Mouse (Mus musculus): Measurements from ENCODE around the gene Krt76.

The Krt76 gene

GRCm38 (mm10) chr15:101892820-101893219 is at the start of gene Krt76:
Gene Krt76 (minus strand): TSS chr15:101892920.
- DNase-seq, result no peak

GRCm38 (mm10) chr15:101941948-101942347 is 49.2 kb upstream of the Krt76 start:
- no peak for DNase-seq

- DNase-seq, result no peak
These were observed 47.6 kb upstream of the Krt76 start, which contains the start of gene Krt79 for GRCm38 (mm10) chr15:101940274-101940829. Gene Krt79 (minus strand): TSS chr15:101940324.

DNA sequence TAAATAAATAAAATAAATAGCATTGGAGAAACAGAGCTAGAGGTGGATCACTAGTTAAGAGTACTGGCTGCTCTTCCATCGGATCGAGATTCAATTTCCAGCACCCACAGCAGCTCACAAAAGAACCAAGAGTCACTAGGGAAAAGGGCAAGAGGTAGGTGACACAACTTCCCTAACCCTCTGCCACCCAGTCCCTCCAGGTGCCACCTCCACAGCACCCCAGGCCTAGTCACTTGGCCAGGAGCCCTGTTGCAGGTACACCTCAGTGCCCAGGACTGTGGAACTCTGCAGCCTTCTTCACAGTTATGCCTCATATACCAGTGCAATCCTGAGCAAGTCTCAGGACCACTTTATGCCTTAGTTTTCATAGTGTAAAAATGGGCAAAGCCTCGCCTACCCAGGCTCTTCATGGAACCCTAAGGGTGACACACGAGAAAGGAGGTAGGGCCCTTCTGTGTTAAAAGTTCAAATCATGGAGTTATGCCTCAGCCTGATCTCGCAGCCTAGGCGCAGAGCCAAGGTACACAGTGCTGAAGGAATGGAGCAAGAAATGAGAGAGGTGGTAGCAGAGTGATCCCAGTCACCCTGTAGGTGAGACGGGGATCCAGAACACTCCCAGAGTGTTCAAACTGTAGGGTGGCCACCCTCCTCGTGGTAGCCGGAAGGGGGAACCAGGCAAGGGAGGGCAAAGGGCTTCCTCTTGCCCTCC is 46.0 kb upstream of the Krt76 start:
- no peak for DNase-seq

DNA sequence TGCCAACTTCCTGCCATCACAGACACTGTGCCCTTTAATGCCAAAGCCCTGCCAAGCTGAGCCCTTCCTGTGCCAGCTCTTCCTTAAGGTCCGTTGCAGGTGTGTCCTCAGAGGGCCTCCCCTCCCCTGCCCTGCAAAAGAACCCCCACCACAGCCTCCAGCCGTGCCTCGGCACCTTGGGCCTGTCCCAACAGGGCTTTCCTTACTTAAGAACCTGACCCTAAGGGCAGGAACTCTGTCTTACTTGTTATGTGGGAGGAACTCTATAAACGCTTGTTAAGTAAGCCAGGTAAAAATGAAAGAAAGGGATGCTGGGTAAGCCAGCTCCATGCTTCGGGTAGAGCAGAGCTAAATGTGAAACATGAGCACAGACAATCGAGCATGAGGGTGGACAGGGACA is 40.3 kb upstream of the Krt76 start:
- no peak for DNase-seq

GRCm38 (mm10) chr15:101929666-101930065 is 36.9 kb upstream of the Krt76 start:
- no peak for DNase-seq

- no peak for DNase-seq
These were observed 36.4 kb upstream of the Krt76 start for GRCm38 (mm10) chr15:101929087-101929486.

GRCm38 (mm10) chr15:101927340-101928080 is 34.8 kb upstream of the Krt76 start:
- DNase-seq, result no peak

DNA sequence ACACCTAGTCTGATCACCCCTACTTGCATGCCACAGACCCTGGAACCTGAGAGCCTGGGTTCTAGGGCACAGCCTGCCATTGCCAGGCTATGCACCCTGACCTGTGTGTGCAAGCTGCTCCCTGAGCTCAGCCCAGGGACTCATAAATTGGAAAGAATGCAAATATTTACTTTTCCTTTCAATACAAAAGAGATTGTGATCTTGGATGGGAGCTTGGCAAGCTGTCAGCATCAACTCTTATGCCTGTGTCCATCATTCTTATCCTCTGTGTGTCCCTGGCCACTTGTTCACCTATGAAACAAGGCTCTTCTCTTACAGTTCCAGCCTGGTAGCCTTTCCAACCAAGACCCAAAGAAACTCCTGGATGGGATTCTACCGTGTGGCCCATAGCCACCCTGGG is 32.3 kb upstream of the Krt76 start:
- DNase-seq, result no peak

DNA sequence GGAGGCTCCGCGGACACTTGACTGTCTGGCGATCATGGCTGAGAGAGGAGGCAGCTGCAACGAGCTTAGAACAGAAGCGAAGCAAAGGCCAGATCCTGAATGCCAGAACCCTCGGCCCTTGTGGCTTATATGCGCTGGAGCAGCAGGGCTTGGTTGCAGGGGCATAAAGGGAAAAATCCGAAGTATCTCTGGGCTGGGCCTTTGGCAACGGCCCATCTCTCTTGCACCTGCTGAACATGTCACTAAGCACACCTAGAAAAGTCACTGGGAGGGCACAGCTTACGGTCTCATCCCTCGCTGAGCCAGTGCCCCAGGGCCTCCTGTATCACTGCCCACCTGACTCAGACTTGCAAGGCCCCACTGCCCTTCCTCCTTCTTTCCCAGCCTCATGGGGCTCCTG is 31.9 kb upstream of the Krt76 start, which contains the start of gene Krt4:
Krt4 (minus strand) TSS at position 101 of the 400 bp plus-strand sequence.
- DNase-seq, result no peak

DNA sequence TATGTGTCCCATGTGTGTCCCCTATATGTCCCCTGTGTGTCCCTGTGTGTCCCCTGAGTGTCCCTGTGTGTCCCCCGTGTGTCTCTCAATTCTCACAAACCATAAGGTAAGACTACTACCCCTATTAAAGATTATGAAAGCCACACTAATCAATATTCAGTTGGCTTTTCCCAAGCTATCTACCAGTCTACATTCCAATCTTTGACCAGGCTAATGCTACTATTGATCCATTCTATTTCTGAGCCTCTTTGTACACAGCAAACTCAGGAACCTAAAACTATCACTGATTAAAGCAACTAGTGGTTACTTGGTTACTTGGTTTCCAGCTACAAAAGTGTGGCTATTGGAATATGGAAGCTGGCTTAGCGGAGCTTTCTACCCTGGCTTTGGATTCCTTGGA is 29.6 kb upstream of the Krt76 start:
- no peak for DNase-seq

GRCm38 (mm10) chr15:101916072-101916471 is 23.4 kb upstream of the Krt76 start:
- no peak for DNase-seq

DNA sequence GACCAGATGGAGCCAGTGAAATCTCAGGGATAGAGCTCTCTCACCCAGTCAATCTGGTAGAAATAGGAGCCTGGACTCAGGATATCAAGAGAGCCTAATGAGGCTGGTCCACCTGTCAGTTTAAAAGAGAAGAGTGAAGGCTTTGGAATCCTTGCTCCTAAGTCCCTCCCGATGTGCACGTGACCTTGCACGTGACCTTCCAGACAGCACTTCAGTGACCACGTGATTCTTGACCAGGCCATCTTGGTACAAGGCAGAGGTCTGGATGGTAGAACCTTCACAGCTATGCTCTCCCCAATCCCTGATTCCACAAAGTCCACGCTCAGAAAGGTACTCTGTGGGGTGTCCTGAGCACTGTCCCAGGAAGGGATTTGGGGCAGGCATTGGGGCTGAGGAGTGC is 12.1 kb upstream of the Krt76 start:
- no peak for DNase-seq

GRCm38 (mm10) chr15:101902171-101903149 is 9.7 kb upstream of the Krt76 start:
- DNase-seq, result no peak

DNA sequence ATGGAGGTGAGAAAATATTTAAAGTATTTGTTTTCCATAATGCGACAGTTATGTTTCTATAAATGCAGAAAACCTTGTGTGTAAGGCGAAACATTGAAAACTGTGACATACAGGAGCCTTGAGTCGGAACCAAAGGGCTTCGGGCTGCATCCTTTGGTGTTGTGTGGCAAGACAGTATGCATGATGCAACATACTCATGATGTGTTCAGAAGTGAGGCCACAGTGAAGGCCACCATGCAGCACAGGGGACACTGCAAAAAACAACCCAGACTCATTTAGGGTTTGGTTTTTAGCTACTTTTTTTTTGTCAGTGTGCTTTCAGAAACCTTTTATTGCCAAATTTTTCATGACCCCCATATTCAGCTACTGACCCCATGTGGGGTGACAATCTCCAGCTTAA is 2.5 kb upstream of the Krt76 start:
- no peak for DNase-seq

DNA sequence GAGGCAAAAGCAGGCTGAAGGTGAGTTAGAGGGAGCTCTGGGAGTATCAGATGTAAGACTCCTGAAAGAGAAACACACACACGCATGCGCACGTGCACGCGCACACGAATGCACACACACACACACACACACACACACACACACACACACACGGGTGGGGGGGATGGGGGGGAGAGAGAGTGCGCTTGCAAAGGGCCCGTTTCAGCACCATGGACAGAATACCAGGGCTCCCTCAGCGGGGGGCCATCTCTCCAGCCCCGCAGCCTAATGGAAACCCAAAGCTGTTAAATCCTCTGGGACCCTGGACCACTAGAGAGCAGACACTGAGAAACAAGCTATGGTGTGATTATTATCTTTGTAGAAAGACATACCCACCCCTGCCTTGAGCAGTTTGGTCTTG is 12.9 kb downstream of the Krt76 start:
- DNase-seq, result no peak

GRCm38 (mm10) chr15:101878041-101878440 is 14.7 kb downstream of the Krt76 start:
- DNase-seq, result no peak

DNA sequence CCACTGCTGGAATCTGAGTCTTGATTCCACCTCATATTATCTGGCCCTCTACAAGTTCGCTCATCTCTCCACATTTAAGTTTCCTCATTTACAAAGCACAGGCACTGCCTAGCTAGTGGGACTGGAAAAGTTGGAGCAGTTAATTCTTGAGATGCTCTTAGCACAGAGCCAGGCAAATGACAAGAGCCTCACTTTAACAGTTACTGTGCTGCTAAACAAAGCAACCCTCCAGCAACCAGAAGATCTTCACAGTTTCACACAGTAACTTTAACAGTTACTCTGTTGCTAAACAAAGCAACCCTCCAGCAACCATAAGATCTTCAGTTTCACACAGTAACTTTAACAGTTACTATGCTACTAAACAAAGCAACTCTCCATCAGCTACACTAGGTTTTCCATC is 18.3 kb downstream of the Krt76 start:
- no peak for DNase-seq

GRCm38 (mm10) chr15:101873231-101873630 is 19.5 kb downstream of the Krt76 start:
- DNase-seq, result no peak

DNA sequence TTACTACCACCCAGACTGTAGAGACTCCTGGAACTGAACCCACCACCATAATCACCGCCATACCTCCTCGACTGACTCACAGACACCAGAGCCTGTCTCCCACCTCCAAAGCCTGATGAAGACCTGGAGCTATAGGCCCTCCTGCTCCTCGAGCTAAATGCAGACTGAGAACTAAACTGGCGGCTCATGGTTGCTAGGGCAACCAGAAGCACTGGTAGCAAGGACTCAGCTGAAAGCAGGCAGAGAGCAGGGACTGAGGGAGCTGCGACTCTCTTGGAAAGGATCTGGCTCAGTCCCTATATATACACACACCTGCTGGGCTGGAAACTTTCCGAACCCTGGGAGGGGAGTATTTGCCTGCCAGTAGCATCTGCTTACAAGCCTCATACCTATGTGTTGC is 23.3 kb downstream of the Krt76 start, which contains the start of gene Krt77:
Krt77 (minus strand) TSS at position 275 of the 400 bp plus-strand sequence.
- DNase-seq, result no peak

- no peak for DNase-seq
These were observed 26.0 kb downstream of the Krt76 start for GRCm38 (mm10) chr15:101866754-101867153.

DNA sequence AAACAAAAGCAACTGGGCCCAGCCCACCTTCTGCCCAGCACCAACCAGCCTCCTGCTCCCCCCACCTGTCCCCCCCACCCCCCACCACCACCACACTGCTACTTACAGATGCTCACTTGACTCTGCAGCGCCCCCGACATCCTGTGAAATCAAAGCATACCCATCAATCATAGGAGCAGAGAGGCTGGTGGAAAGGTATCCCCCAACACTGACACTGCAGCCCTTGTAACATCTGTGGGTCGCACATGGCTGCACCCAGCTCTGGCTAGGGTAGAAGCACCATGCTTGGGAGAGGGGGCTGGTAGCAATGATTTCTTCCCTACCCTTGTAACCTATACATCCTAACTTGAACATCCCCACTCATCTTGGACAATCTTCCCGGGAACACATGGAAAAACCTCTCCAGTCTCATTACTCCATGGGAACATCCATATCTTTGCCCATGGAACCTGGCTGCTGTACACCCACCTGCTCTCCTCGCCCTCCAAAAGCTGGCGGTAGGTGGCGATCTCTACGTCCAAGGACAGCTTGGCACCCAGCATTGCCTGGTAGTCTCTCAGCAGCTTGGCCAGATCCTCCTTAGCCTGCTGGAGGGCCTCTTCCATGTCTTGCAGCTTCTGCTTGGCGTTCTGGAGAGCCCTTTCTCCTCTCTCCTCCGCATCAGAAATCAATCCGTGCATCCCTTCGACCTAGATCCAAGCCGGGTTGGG is 32.1 kb downstream of the Krt76 start:
- DNase-seq, result no peak

Data from cerebellum, adult 11-12 months (tissue).